Mouse (Mus musculus): ENCODE data around the gene Mcts2. TPM values are rescaled to one million over a fixed set of nuclear protein-coding genes. Genes with fewer than 3 reads are reported as not detected.

Gene Mcts2
- polyA plus RNA-seq (2017; shearing (Covaris generic)): 5.4 TPM

GRCm38 (mm10) chr2:152686806-152687267, at the start of gene Mcts2:
Gene Mcts2, plus strand, starts transcription at chr2:152687035.

DNA sequence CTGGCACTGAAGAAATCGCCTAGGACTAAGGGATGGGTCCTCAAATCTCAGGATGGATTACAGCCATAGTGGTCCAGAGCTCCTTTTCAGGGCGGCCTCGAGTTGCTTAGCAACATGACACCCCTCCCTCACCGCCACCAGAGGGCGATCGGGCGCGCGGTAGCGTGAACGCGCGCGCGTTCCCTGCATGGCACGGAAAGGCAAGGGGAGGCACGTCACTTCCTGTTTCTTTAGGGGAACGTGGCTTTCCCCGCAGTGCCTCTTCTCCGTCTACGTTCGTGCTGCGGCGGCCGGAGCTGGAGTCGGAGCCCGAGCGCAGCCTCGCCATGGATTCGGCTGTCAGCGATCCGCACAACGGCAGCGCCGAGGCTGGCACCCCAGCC, 17.6 kb upstream of the Mcts2 start, which contains the start of gene H13:
H13 (plus strand) TSS at position 206 of the 383 bp plus-strand sequence.

GRCm38 (mm10) chr2:152736090-152736601, 49.3 kb downstream of the Mcts2 start, which contains the start of gene Id1:
Gene Id1, plus strand, starts transcription at chr2:152736251.

Other genes with a start within 250 kb of the Mcts2 start
- gene Defb23, start 222.4 kb upstream of the Mcts2 start, polyA plus RNA-seq (2017; shearing (Covaris generic)): not detected
- not detected for gene Defb20, start 210.0 kb upstream of the Mcts2 start, polyA plus RNA-seq (2017; shearing (Covaris generic))
- not detected for gene Defb22, start 196.9 kb upstream of the Mcts2 start, polyA plus RNA-seq (2017; shearing (Covaris generic))
- not detected for gene Defb26, start 175.3 kb upstream of the Mcts2 start, polyA plus RNA-seq (2017; shearing (Covaris generic))
- gene Defb28, start 168.8 kb upstream of the Mcts2 start, polyA plus RNA-seq (2017; shearing (Covaris generic)): not detected
- not detected for gene Defb29, start 146.9 kb upstream of the Mcts2 start, polyA plus RNA-seq (2017; shearing (Covaris generic))
- not detected for gene Gm17416, start 117.7 kb upstream of the Mcts2 start, polyA plus RNA-seq (2017; shearing (Covaris generic))
- not detected for gene Defb21, start 114.3 kb upstream of the Mcts2 start, polyA plus RNA-seq (2017; shearing (Covaris generic))
- not detected for gene Defb19, start 106.7 kb upstream of the Mcts2 start, polyA plus RNA-seq (2017; shearing (Covaris generic))
- gene Defb45, start 87.6 kb upstream of the Mcts2 start, polyA plus RNA-seq (2017; shearing (Covaris generic)): not detected
- not detected for gene Defb36, start 82.7 kb upstream of the Mcts2 start, polyA plus RNA-seq (2017; shearing (Covaris generic))
- not detected for gene Defb25, start 64.0 kb upstream of the Mcts2 start, polyA plus RNA-seq (2017; shearing (Covaris generic))
- not detected for gene Rem1, start 60.1 kb upstream of the Mcts2 start, polyA plus RNA-seq (2017; shearing (Covaris generic))
- 176 TPM for gene H13, start 17.6 kb upstream of the Mcts2 start, polyA plus RNA-seq (2017; shearing (Covaris generic))
- gene Id1, start 49.2 kb downstream of the Mcts2 start, polyA plus RNA-seq (2017; shearing (Covaris generic)): not detected
- gene Cox4i2, start 67.1 kb downstream of the Mcts2 start, polyA plus RNA-seq (2017; shearing (Covaris generic)): not detected
- gene Bcl2l1, start 144.7 kb downstream of the Mcts2 start, polyA plus RNA-seq (2017; shearing (Covaris generic)): 12.0 TPM
- 0.85 TPM for gene Tpx2, start 160.9 kb downstream of the Mcts2 start, polyA plus RNA-seq (2017; shearing (Covaris generic))
- not detected for gene Mylk2, start 224.3 kb downstream of the Mcts2 start, polyA plus RNA-seq (2017; shearing (Covaris generic))
- gene Foxs1, start 246.2 kb downstream of the Mcts2 start, polyA plus RNA-seq (2017; shearing (Covaris generic)): not detected